Mouse (Mus musculus) liver, postnatal 0 days (tissue): ENCODE data around the gene Hnrnpul1.

Experiments
- CTCF ChIP-seq: sonication (generic); IDR thresholded peaks from 2 replicates; pipeline ENCODE4 v1.5.1; 2016; ENCODE audit warnings: antibody characterized with exemption, low read depth
- EP300 ChIP-seq: IDR thresholded peaks from 2 replicates; pipeline ENCODE4 v1.6.1; 2016; ENCODE audit warnings: antibody characterized with exemption, low read depth, mild to moderate bottlenecking

GRCm38 (mm10) chr7:25801031-25801430 lies 46.5 kb upstream of the Hnrnpul1 start:
- TF ChIP-seq CTCF (no peak), EP300 (no peak)
